Mouse (Mus musculus) spleen, adult 2 months (tissue): Measurements from ENCODE around the gene Cops7b. TPM values are rescaled to one million over a fixed set of nuclear protein-coding genes. Genes with fewer than 3 reads are reported as not detected.

Experiments
- DNase-seq, 2 experiments: peaks; one replicate each; pipeline versions ENCODE4 v3.0.0 to v3.0.0-alpha.2; 2012 to 2021; ENCODE audit warnings: low spot score in 2 of 2, low read depth in 1 of 2
- H3K27ac ChIP-seq: fragments of 200-500 bp; 2 replicates; pipeline ENCODE4 v1.5.1; 2012; ENCODE audit warnings: low read length, inconsistent platforms; ENCODE audit not compliant: insufficient read depth
- H3K27me3 ChIP-seq: fragments of 200-500 bp; 2 replicates; pipeline ENCODE4 v1.6.1; 2012; ENCODE audit warnings: mild to moderate bottlenecking, moderate library complexity, low read length, inconsistent platforms; ENCODE audit not compliant: control insufficient read depth, insufficient read depth
- H3K36me3 ChIP-seq: fragments of 200-500 bp; 2 replicates; pipeline ENCODE4 v1.6.1; 2012; ENCODE audit warnings: mild to moderate bottlenecking, low read length, inconsistent platforms; ENCODE audit not compliant: control insufficient read depth, insufficient read depth
- H3K4me1 ChIP-seq: fragments of 200-500 bp; 2 replicates; pipeline ENCODE4 v1.6.1; 2011; ENCODE audit warnings: inconsistent platforms; ENCODE audit not compliant: control insufficient read depth, insufficient read depth, insufficient read length
- H3K4me3 ChIP-seq: fragments of 200-500 bp; 2 replicates; pipeline ENCODE4 v1.5.1; 2011; ENCODE audit warnings: mild to moderate bottlenecking, inconsistent platforms; ENCODE audit not compliant: insufficient read depth, insufficient read length; ENCODE audit errors: extremely low read depth
- CTCF ChIP-seq: fragments of 200-500 bp; IDR thresholded peaks from 2 replicates; pipeline ENCODE4 v1.5.1; 2011; ENCODE audit warnings: mild to moderate bottlenecking, inconsistent platforms; ENCODE audit not compliant: insufficient read depth, insufficient read length, insufficient replicate concordance; ENCODE audit errors: extremely low read depth
- POLR2A ChIP-seq: fragments of 200-500 bp; IDR thresholded peaks from 2 replicates; pipeline ENCODE4 v1.6.1; 2011; ENCODE audit warnings: low read depth, low read length, inconsistent platforms
- WGBS: fragments of 180-500 bp; shearing (Covaris S2); methylation state at CpG from one replicate; pipeline ENCODE4 v1.1.7; 2018; 5-methylcytosine and 5-hydroxymethylcytosine counted together
- polyA plus RNA-seq: library from polyadenylated mRNA; depleted of rRNA; stranded (reverse); fragments of >200 nt; gene quantifications from 2 replicates; pipeline ENCODE4 v1.2.3, GENCODE M21; 2012

Cops7b gene
- polyA plus RNA-seq, 1 experiment: 20.0 TPM

DNA sequence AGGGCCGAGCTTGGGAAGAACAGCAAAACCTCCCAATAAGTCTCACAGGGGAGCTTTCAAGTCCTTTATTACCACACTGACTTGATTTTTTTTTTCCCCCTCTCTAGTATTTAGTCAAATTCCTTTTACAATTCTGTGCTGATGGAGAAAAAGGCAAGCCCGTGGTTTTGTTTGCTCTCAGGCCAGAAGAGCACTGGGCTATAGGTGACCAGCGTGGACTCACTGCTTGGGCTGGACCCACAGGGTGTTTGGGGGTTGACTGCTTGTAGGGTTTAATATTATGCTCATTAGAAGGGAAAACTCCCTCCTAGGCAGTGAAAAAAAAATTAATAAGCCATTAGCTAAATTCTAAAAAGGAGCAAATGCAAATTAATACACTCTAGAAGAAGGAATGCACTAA, 50.7 kb downstream of the Cops7b start:
- H3K27ac ChIP-seq: no peak overlapping the region
- no peak for DNase-seq
- no peaks in the 10 kb centered on the region for H3K4me1 ChIP-seq
- no peak overlapping the region for H3K4me3 ChIP-seq
- no peaks in the 10 kb centered on the region for H3K27me3 ChIP-seq
- TF ChIP-seq POLR2A (no peak), CTCF (no peak)
- H3K36me3 ChIP-seq: no peaks in the 10 kb centered on the region
- 74% methylated on average over 3 of the region's 3 CpGs for WGBS

DNA sequence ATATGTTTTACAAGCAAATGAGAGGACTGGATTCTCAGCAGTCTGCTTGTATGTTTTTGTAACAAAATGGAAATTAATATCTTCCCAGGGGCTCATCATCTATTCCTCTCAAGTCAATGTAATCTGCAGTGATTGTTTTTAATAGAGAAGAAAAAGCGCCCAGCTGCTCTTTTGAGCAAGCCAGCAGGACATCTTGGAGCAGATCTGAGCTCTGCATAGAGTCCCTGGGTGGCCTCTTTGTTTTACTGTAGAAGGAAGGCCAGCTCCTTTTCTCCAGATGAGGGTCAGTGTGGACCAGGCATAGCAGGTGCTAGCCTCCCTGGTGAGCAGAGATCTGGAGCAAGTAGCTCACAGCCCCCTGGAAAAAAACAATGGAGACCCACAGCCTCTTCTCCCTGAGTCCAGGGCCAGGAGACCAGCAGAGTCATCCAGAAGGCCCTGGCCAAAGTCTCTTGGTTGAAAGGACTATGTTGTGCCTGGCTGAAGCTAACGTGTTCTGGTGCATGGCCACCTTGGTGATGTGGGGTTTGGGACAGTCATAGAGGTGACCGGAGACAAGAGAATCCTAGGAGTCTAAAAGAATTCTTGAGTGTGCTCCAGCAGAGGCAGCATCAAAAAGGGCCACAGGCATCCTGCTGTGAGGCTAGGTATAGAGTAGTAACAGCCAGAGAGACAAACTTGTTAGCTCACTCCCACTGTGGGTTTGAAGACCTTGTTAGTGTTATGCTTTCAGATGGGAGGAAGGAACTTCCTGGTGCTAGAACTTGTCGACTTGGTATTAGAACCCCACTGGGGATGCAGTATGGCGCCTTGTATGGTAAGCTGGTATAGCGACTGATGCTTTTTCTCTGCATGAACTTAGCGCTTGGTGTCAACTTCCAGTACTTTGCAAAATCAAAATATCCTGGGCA, 51.4 kb downstream of the Cops7b start:
- Histone ChIP-seq H3K27me3 (no peaks in the 10 kb centered on the region), H3K4me1 (no peaks in the 10 kb centered on the region), H3K27ac (no peak overlapping the region), H3K4me3 (no peak overlapping the region), H3K36me3 (no peaks in the 10 kb centered on the region)
- no peak for DNase-seq
- 87% methylated on average over 7 of the region's 7 CpGs for WGBS
- no peak for TF ChIP-seq POLR2A
- no peak for TF ChIP-seq CTCF

DNA sequence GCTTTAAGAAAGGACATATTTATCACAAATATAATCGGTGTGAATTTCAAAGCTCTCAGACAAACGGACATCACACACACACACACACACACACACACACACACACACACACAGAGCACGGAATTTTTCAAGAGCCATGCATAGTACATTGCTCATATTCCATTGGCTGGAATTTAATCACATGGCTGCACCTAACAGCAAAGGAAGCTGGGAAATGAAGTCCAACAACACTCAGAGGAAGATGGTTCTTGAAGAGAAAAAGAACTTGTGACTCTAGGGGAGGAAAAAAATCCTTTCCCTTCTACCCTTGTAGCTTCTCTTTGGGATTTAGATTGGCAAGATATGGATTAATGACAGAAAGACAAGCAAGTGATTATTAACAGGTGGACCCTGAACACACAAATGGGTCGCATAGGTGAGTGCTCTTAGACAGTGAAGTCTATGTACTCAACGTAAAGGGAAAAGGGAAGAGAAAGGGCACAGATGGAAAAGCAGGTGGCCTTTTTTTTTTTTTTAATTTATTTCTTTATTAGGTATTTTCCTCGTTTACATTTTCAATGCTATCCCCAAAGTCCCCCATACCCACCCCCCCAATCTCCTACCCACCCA, 52.2 kb downstream of the Cops7b start:
- no peak overlapping the region for H3K27ac ChIP-seq
- no peaks in the 10 kb centered on the region for H3K36me3 ChIP-seq
- 73% methylated on average over 6 of the region's 6 CpGs for WGBS
- H3K27me3 ChIP-seq: no peaks in the 10 kb centered on the region
- H3K4me1 ChIP-seq: no peaks in the 10 kb centered on the region
- H3K4me3 ChIP-seq: no peak overlapping the region
- DNase-seq: no peak
- no peak for TF ChIP-seq CTCF
- no peak for TF ChIP-seq POLR2A

DNA sequence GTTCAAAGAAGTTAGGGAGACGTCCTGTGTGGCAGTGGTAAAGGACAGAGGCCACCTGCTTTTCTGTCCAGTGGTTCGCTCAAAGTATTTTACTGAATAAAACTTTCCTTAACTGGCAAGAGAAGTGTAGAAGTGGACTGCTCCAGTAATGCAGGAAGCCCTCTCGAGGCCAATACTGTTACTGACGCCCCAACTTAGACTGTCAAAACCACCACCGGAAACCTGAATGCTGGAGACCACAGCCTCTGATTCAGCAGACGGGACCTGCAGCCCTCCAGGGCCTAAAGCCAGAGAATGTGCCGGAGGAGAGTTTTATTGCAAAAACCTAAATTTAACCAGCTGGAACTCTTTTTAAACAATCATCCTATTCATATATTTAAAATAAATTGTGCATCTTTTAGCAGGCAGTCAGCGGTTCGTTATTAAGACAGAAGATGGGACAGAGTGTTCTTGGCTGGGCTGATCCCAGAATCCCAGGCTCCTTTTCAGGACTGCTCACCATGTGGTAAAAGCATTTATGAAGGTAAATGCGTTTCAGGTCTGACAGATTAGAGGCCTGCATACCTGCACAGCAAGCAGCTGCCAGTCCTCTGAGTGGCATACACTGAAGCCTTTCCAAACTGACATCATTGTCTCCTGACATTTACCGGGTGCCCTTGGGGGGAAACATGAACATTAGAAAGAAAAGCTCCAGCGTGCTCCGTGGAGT, 60.6 kb downstream of the Cops7b start:
- Histone ChIP-seq H3K36me3 (no peaks in the 10 kb centered on the region), H3K27me3 (no peaks in the 10 kb centered on the region), H3K4me3 (no peak overlapping the region), H3K27ac (no peak overlapping the region), H3K4me1 (no peaks in the 10 kb centered on the region)
- no peak for DNase-seq
- TF ChIP-seq CTCF (no peak), POLR2A (no peak)
- WGBS: 27% methylated on average over 13 of the region's 13 CpGs

DNA sequence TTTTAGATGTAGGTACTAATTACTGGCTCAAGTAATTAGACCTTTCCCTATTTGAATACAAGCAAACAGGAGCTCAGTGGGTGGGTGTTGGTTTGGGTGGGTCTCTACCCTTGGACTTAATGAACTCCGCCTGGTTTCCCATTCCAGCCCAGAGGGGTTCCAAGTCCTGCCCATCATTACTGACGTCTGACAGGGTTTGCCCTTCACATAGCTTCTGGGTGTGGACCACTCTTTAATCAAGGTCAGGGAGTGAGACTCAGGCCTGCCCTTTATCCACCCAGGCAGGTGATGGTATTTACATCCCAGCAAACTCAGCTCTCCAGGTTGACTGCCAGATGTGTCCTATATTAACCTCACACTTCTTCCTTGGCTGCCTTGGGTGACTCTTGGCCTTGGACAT, 64.8 kb downstream of the Cops7b start:
- H3K27ac ChIP-seq: no peak overlapping the region
- TF ChIP-seq POLR2A (no peak), CTCF (no peak)
- H3K36me3 ChIP-seq: no peaks in the 10 kb centered on the region
- no peaks in the 10 kb centered on the region for H3K4me1 ChIP-seq
- WGBS: 78% methylated on average over 2 of the region's 2 CpGs
- no peak for DNase-seq
- H3K27me3 ChIP-seq: no peaks in the 10 kb centered on the region
- no peak overlapping the region for H3K4me3 ChIP-seq

DNA sequence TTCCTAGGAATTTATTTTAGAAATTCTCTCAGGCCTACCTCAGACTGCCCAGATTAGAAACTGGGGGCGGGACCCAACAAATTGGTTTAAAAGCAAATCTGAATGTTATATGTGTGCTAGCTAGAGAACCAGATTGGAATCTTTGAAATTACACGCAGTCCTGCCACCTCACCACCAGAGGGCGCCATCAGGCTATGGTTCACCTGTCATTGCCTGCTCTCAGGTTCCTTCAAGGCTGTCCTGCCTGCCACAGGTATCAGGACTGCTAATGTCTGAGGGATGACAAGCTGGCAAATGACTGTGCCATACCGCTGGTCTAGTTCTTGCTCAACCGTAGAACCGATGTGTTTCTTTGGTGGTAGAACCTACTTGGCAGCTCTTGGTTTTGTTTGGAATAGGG, 67.6 kb downstream of the Cops7b start:
- H3K4me1 ChIP-seq: no peaks in the 10 kb centered on the region
- H3K27ac ChIP-seq: no peak overlapping the region
- peak; percentile 14 to 50 for DNase-seq
- WGBS: 13% methylated on average over 6 of the region's 6 CpGs
- no peaks in the 10 kb centered on the region for H3K36me3 ChIP-seq
- H3K4me3 ChIP-seq: no peak overlapping the region
- TF ChIP-seq CTCF (peak; percentile 72; the same call in 1 of the 2 replicates), POLR2A (no peak)
- H3K27me3 ChIP-seq: no peaks in the 10 kb centered on the region
